Mouse (Mus musculus) erythroid progenitor cell, adult 5-6 weeks (primary cell): ENCODE data around the gene Ankrd44. TPM values are rescaled to one million over a fixed set of nuclear protein-coding genes. Genes with fewer than 3 reads are reported as not detected.

Experiments
- ATAC-seq: replicated peaks from 2 replicates; pipeline ENCODE4 v1.8.0; 2016; ENCODE audit warnings: moderate number of reproducible peaks, mild to moderate bottlenecking, moderate TSS enrichment, inconsistent platforms; ENCODE audit not compliant: poor library complexity, low FRiP score, severe bottlenecking
- total RNA-seq, 2 experiments: library from RNA; stranded (forward) in 1 of 2; stranded (reverse) in 1 of 2; fragments of 150-400 nt in 1 of 2; fragments of 186-747, 209-891 nt in 1 of 2; gene quantifications; 2 replicates each; pipeline versions ENCODE4 v1.2.3 to v1.2.4; 2015 to 2017; ENCODE audit warnings: low replicate concordance in 2 of 2

Gene Ankrd44
- total RNA-seq, 2 experiments from 2014 or later, result 13.4 to 47.4 TPM

- no peak for ATAC-seq
These were observed 27.5 kb downstream of the Ankrd44 start for GRCm38 (mm10) chr1:54898656-54899084.

- ATAC-seq, result no peak
These were observed 28.5 kb downstream of the Ankrd44 start for GRCm38 (mm10) chr1:54897726-54898125.

GRCm38 (mm10) chr1:54896109-54897085, 29.8 kb downstream of the Ankrd44 start:
- no peak for ATAC-seq

- no peak for ATAC-seq
These were observed 37.7 kb downstream of the Ankrd44 start for GRCm38 (mm10) chr1:54888449-54888848.

- ATAC-seq, result no peak
These were observed 38.3 kb downstream of the Ankrd44 start for GRCm38 (mm10) chr1:54887873-54888272.

- ATAC-seq, result no peak
These were observed 43.2 kb downstream of the Ankrd44 start for GRCm38 (mm10) chr1:54882856-54883467.

GRCm38 (mm10) chr1:54881523-54881922, 44.7 kb downstream of the Ankrd44 start:
- no peak for ATAC-seq

GRCm38 (mm10) chr1:54877423-54878073, 48.6 kb downstream of the Ankrd44 start:
- no peak for ATAC-seq

GRCm38 (mm10) chr1:54877014-54877413, 49.2 kb downstream of the Ankrd44 start:
- ATAC-seq, result no peak

- no peak for ATAC-seq
These were observed 52.1 kb downstream of the Ankrd44 start for GRCm38 (mm10) chr1:54874094-54874493.

GRCm38 (mm10) chr1:54872857-54873616, 53.1 kb downstream of the Ankrd44 start:
- no peak for ATAC-seq

GRCm38 (mm10) chr1:54871321-54871720, 54.9 kb downstream of the Ankrd44 start:
- no peak for ATAC-seq

GRCm38 (mm10) chr1:54870634-54871033, 55.6 kb downstream of the Ankrd44 start:
- no peak for ATAC-seq

- no peak for ATAC-seq
These were observed 59.0 kb downstream of the Ankrd44 start for GRCm38 (mm10) chr1:54867226-54867625.

- ATAC-seq, result no peak
These were observed 60.1 kb downstream of the Ankrd44 start for GRCm38 (mm10) chr1:54866131-54866530.

GRCm38 (mm10) chr1:54864928-54865652, 61.1 kb downstream of the Ankrd44 start:
- ATAC-seq, result no peak

- no peak for ATAC-seq
These were observed 65.8 kb downstream of the Ankrd44 start for GRCm38 (mm10) chr1:54860361-54860760.

- ATAC-seq, result no peak
These were observed 66.3 kb downstream of the Ankrd44 start for GRCm38 (mm10) chr1:54859876-54860275.

- no peak for ATAC-seq
These were observed 67.3 kb downstream of the Ankrd44 start for GRCm38 (mm10) chr1:54858898-54859297.
